Mouse (Mus musculus): Measurements from ENCODE around the gene Olfr97.
A peak's percentile ranks its signal among the peaks of the same experiment; 100 is the strongest.
"Not testable (repeated sequence)": the region's sequence is repeated elsewhere in the genome, so short reads cannot be mapped to it uniquely, and the experiment has no call there.

The Olfr97 gene

GRCm38 (mm10) chr17:37237230-37237629 is at the start of gene Olfr97:
Gene Olfr97 (minus strand): TSS chr17:37237330.
- not testable (repeated sequence) for DNase-seq (ENCODE audit: low spot score in 2 of 2)

DNA sequence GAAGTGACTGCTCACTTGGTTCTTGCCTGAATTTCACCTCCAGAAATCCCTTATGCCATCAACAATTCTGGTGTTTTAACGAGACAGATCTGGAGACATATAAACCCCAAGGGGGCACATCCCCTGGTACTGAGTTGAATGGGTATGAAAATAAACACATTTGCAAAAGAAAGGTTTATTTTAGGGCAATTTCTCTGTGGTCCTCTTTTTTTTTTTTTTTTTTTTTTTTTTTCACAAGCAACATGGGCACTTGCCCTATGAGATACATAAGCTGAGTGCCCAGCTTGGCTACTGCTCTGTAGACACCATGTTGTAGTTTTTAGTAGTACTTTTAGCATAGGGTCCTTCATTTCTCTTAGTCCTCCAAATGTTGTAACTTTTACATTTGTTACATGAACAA is 46.2 kb upstream of the Olfr97 start, which contains the start of gene Olfr99:
Olfr99 (minus strand) TSS at position 101 of the 400 bp plus-strand sequence.
- DNase-seq (ENCODE audit: low spot score in 2 of 2), result no peak

GRCm38 (mm10) chr17:37280331-37280730 is 43.2 kb upstream of the Olfr97 start:
- DNase-seq (ENCODE audit: low spot score in 2 of 2), result no peak

DNA sequence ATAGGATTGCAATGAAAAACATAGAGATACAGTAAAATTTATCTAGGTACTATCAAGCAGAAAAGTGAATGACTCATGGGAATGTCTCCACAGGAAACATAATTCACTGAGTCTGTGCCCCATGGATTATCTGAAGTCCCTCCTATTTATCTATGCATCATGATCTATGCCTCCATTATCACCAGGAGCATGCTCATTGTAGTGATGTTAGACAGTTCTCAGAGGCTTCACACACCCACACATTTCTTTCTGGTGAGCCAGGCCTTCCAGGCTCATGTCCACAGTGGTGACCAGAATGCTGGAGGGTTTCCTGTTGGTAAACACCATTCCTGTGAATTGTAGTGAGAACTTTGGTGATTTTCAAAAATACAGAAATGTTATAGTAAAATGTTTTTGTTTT is 39.4 kb upstream of the Olfr97 start:
- DNase-seq (ENCODE audit: low spot score in 2 of 2), result no peak

- DNase-seq (ENCODE audit: low spot score in 2 of 2), result no peak
Observed at GRCm38 (mm10) chr17:37275626-37276248, 38.6 kb upstream of the Olfr97 start.

- DNase-seq (ENCODE audit: low spot score in 2 of 2), result peak; percentile 19 to 21
Observed at GRCm38 (mm10) chr17:37270702-37271092, 33.6 kb upstream of the Olfr97 start.

DNA sequence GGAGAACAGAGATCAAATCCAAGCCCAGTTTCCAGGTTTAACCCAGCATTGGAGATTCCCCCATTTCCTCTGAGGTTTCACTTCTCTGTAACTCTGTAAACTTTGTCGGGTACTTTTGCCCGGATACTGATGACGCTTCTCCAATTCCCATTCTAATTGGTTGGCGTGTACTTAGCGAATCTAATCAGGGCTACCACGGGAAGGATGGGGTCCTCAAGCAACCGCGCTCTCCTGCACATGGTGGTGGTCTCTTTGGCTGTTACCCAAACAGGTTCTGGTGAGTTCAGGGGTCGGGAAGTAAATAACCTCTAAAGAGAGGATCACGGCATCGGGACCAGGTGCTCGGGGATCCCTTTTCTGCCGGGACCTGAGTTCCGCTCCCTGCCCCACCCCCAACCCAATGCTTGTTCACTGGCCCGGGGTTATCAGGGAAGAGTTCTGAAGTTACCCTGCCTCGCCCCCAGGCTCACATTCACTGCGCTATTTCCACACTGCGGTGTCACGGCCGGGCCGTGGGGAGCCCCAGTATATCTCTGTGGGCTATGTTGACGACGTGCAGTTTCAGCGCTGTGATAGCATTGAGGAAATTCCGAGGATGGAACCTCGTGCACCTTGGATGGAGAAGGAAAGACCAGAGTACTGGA is 33.0 kb upstream of the Olfr97 start, which contains the start of gene H2-M3:
H2-M3 (plus strand) TSS at position 163 of the 644 bp plus-strand sequence.
- peak; percentile 92 to 94 for DNase-seq (ENCODE audit: low spot score in 2 of 2)

- no peak for DNase-seq (ENCODE audit: low spot score in 2 of 2)
Observed at GRCm38 (mm10) chr17:37263626-37264025, 26.5 kb upstream of the Olfr97 start, which contains the start of gene Olfr98. Gene Olfr98 (minus strand): TSS chr17:37263749.

GRCm38 (mm10) chr17:37250544-37250943 is 13.4 kb upstream of the Olfr97 start:
- no peak for DNase-seq (ENCODE audit: low spot score in 2 of 2)

DNA sequence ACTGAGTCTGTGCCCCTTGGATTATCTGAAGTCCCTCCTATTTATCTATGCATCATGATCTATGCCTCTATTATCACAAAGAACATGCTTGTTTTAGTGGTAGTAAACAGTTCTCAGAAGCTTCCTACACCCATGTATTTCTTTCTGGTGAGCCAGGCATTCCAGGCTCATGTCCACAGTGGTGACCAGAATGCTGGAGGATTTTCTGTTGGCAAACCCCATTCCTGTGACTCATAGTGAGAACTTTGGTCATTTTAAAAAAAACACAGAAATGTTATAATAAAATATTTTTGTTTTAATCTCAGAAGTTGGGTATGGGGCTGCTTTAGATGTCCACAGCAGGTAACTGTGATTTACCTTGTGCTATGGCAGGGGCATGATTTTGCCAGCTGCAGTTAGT is 12.3 kb upstream of the Olfr97 start:
- no peak for DNase-seq (ENCODE audit: low spot score in 2 of 2)

- DNase-seq (ENCODE audit: low spot score in 2 of 2), result peak; percentile 38 to 58
Observed at GRCm38 (mm10) chr17:37246715-37247114, 9.6 kb upstream of the Olfr97 start.

- DNase-seq (ENCODE audit: low spot score in 2 of 2), result no peak
Observed at GRCm38 (mm10) chr17:37242198-37242597, 5.1 kb upstream of the Olfr97 start.

DNA sequence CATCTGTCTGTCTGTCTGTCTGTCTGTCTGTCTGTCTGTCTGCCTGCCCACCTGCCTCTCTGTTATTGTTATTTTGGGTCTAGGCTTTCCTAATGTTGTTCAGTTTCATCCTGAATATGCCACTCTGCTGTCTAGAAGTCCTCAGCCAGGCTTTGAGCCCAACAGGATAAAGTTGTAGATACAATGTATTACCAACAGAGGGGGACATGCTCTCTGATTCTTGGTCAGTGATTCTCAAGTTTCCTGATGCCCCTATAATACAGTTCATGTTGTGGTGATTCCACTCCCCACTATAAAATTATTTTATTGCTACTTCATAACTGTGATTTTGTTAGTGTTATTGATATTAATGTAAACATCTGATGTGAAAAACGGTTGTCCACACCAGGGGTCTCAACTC is 15.3 kb downstream of the Olfr97 start:
- no peak for DNase-seq (ENCODE audit: low spot score in 2 of 2)

- no peak for DNase-seq (ENCODE audit: low spot score in 2 of 2)
Observed at GRCm38 (mm10) chr17:37219846-37220245, 17.3 kb downstream of the Olfr97 start, which contains the start of gene Olfr96. Gene Olfr96 (plus strand): TSS chr17:37220146.

DNA sequence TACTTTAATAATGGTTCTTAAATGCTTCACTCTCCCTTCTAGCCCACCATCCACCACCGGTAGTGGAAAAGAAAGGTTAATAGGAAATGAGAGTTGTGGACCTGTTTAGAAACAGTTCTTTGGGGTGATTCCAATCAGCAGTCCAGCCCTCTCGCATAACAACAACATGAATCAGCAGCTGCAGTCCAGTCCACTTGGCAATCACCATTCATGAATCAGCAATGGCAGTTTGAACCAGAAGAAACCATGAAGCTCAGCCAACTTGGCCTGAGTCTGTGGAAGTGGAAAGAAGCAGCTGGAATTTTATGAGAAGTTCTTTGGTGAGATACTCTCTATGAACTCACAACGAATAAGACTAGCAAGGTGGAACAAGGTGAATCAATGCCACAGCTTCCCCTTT is 18.6 kb downstream of the Olfr97 start:
- no peak for DNase-seq (ENCODE audit: low spot score in 2 of 2)

DNA sequence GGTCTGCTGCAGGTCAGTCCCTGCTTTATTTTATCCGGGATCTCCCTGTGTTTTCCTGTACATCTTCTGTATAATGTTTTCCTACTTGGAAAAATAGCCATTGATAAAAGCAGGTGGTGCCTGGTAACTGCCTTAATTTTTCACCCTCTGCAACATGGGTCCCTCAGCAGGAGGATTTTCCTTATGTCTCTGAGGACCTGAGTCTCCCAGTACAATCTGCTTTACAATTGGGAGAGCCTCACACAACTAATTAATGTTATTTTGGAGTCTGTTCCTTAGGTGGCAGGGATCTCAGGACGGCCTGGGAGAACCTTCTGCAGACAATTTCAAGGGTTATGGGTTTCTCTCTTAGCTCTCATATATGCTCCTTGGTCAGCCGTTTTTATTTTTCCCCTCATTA is 24.1 kb downstream of the Olfr97 start, which contains the start of gene Olfr95:
Olfr95 (minus strand) TSS at position 101 of the 400 bp plus-strand sequence.
- DNase-seq (ENCODE audit: low spot score in 2 of 2), result no peak

DNA sequence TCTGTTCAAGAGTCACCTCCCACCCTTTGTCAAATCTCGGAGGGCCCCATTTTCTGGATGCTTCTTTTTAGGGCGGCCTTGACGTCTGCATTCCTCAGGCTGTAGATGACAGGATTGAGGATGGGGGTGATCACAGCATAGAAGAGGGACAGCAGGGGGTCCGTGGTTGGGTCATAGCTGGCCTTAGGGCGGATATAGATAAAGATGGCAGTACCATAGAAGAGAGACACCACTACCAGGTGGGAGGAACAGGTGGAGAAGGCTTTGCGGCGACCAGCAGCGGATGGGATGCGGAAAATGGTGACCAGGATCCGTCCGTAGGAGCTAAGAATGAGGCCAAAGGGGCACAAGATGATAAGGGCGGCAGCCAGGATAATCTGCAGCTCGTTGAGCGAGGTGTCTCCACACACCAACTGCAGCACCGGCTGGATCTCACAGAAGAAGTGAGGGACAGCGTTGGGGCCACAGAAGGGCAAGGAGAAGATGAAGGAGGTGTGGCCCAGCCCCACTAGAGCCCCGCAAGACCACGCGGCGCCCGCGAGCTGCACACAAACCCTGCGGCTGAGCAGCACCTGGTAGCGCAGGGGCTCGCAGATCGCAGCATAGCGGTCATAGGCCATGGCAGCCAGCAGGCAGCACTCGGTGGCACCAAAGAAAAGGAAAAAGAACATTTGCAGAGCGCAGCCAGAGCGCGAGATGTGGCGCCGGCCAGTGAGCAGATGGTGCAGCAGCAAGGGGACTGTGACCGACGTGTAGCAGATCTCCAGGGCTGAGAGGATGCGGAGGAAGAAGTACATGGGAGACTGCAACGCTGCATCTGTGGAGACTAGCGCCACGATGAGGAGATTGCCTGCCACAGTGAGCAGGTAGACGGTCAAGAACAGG is 26.0 kb downstream of the Olfr97 start:
- peak; percentile 35 to 40 for DNase-seq (ENCODE audit: low spot score in 2 of 2)

DNA sequence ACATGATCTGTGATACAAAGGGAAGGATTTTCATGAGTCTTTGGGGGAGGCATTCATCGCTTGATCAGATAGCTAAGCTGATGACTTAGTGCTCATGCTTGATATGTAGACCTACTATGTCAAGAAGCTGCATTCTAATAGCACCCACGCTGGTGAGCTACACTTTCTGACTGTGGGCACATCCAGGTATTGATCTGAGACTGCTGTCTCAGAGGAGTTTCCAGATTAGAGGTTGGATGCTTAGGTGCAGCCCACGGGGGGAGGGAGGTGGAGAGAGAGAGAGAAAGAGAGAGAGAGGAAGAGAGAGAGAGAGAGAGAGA is 33.3 kb downstream of the Olfr97 start:
- DNase-seq (ENCODE audit: low spot score in 2 of 2), result no peak

- peak; percentile 89 to 91 for DNase-seq (ENCODE audit: low spot score in 2 of 2)
Observed at GRCm38 (mm10) chr17:37203206-37203916, 33.8 kb downstream of the Olfr97 start.

GRCm38 (mm10) chr17:37200894-37201293 is 36.2 kb downstream of the Olfr97 start, which contains the start of gene Olfr94:
Gene Olfr94 (minus strand): TSS chr17:37200994.
- no peak for DNase-seq (ENCODE audit: low spot score in 2 of 2)

Data from right cerebral cortex, postnatal 10 days (tissue).